Mouse (Mus musculus) bone marrow, adult 2 months (tissue): Measurements from ENCODE around the gene Rab35.

ENCODE experiments used
- CTCF ChIP-seq: fragments of 200-500 bp; IDR thresholded peaks from 2 replicates; pipeline ENCODE4 v1.5.1; 2011; ENCODE audit warnings: low read length, control low read depth; ENCODE audit not compliant: control insufficient read depth, insufficient read depth
- POLR2A ChIP-seq: fragments of 200-500 bp; IDR thresholded peaks from 2 replicates; pipeline ENCODE4 v1.6.1; 2011; ENCODE audit warnings: low read depth, mild to moderate bottlenecking, control low read depth, low read length, borderline replicate concordance; ENCODE audit not compliant: control insufficient read depth

- TF ChIP-seq CTCF (no peak), POLR2A (peak; percentile 76; the same call in 1 of the 2 replicates)
Measured at GRCm38 (mm10) chr5:115631505-115632357, at the start of gene Rab35.
